Mouse (Mus musculus) forebrain, embryonic 13.5 days (tissue): ENCODE measurements around the gene Gm44805. TPM values are rescaled to one million over a fixed set of nuclear protein-coding genes. Genes with fewer than 3 reads are reported as not detected.

ENCODE experiments used
- polyA plus RNA-seq: library from polyadenylated mRNA; unstranded; fragments of >200 nt; fragmentation: Nextera tagmentation; extraction: Ambion mirVana; gene quantifications from 2 replicates; pipeline ENCODE4 v1.2.1, GENCODE M21; 2015

The Gm44805 gene
- polyA plus RNA-seq, 1 experiment from 2014 or later = not detected

Other genes with a start within 250 kb of the Gm44805 start
- 11.7 and 12.2 TPM in 2 replicates for gene Mark4, start 222.6 kb downstream of the Gm44805 start, polyA plus RNA-seq
- 0.13 and 0.29 TPM in 2 replicates for gene Exoc3l2, start 218.1 kb downstream of the Gm44805 start, polyA plus RNA-seq
- gene Bloc1s3, start 173.1 kb downstream of the Gm44805 start, polyA plus RNA-seq = 3.3 and 3.4 TPM in 2 replicates
- gene Trappc6a, start 173.0 kb downstream of the Gm44805 start, polyA plus RNA-seq = 39.3 and 40.6 TPM in 2 replicates
- 0.15 and 0.21 TPM in 2 replicates for gene Nkpd1, start 163.6 kb downstream of the Gm44805 start, polyA plus RNA-seq
- gene Ppp1r37, start 118.3 kb downstream of the Gm44805 start, polyA plus RNA-seq = 22.4 and 23.6 TPM in 2 replicates
- gene Zfp296, start 104.1 kb downstream of the Gm44805 start, polyA plus RNA-seq = 0.23 and 0.35 TPM in 2 replicates
- 130 TPM in 2 replicates for gene Gemin7, start 103.8 kb downstream of the Gm44805 start, polyA plus RNA-seq
- 54.0 and 55.7 TPM in 2 replicates for gene Clasrp, start 76.9 kb downstream of the Gm44805 start, polyA plus RNA-seq
- gene Relb, start 52.0 kb downstream of the Gm44805 start, polyA plus RNA-seq = 1.5 and 2.6 TPM in 2 replicates
- 64.2 and 71.3 TPM in 2 replicates for gene Clptm1, start 16.4 kb downstream of the Gm44805 start, polyA plus RNA-seq
- gene Apoc2, start 3.5 kb downstream of the Gm44805 start, polyA plus RNA-seq = 0.50 TPM in 1 of 2 replicates, not detected in the other
- 0.08 TPM in 1 of 2 replicates, not detected in the other for gene Apoc4, start 56 bp upstream of the Gm44805 start, polyA plus RNA-seq
- gene Apoc1, start 11.2 kb upstream of the Gm44805 start, polyA plus RNA-seq = 1.2 and 1.8 TPM in 2 replicates
- gene Apoe, start 17.8 kb upstream of the Gm44805 start, polyA plus RNA-seq = 118 and 125 TPM in 2 replicates
- gene Tomm40, start 34.0 kb upstream of the Gm44805 start, polyA plus RNA-seq = 112 and 118 TPM in 2 replicates
- gene Nectin2, start 69.1 kb upstream of the Gm44805 start, polyA plus RNA-seq = 34.6 and 38.0 TPM in 2 replicates
- gene Bcam, start 89.6 kb upstream of the Gm44805 start, polyA plus RNA-seq = 4.4 and 5.7 TPM in 2 replicates
- not detected in 2 replicates for gene Cblc, start 115.4 kb upstream of the Gm44805 start, polyA plus RNA-seq
- 0.23 and 0.49 TPM in 2 replicates for gene Bcl3, start 141.3 kb upstream of the Gm44805 start, polyA plus RNA-seq
- 2.3 and 3.9 TPM in 2 replicates for gene Gm19345, start 170.6 kb upstream of the Gm44805 start, polyA plus RNA-seq
- gene Ceacam16, start 179.9 kb upstream of the Gm44805 start, polyA plus RNA-seq = not detected in 2 replicates
- gene Ceacam19, start 206.5 kb upstream of the Gm44805 start, polyA plus RNA-seq = not detected in 2 replicates
- 4.9 and 5.1 TPM in 2 replicates for gene Pvr, start 239.7 kb upstream of the Gm44805 start, polyA plus RNA-seq